Mouse (Mus musculus) intestine, embryonic 16.5 days (tissue): ENCODE data around the gene Igdcc4. TPM values are rescaled to one million over a fixed set of nuclear protein-coding genes. Genes with fewer than 3 reads are reported as not detected.
A peak's percentile ranks its signal among the peaks of the same experiment; 100 is the strongest.

Experiments used
- ATAC-seq: fragments of 200-750 bp; cut with Nextera tagmentation; 2 replicates; pipeline ENCODE4 v1.8.0; 2017; ENCODE audit warnings: moderate TSS enrichment, moderate library complexity
- H3K27ac ChIP-seq: fragments of 300-500 bp; sonication (generic); 2 replicates; pipeline ENCODE4 v1.5.1; 2014; ENCODE audit warnings: mild to moderate bottlenecking, low read length
- H3K27me3 ChIP-seq: fragments of 300-500 bp; sonication (generic); replicated peaks from 2 replicates; pipeline ENCODE4 v1.6.1; 2014; ENCODE audit warnings: low read length, control low read depth, mixed read lengths; ENCODE audit not compliant: control insufficient read depth, insufficient read depth
- H3K36me3 ChIP-seq: fragments of 300-500 bp; sonication (generic); 2 replicates; pipeline ENCODE4 v1.6.1; 2014; ENCODE audit warnings: low read length, control low read depth; ENCODE audit not compliant: control insufficient read depth, insufficient read depth
- H3K4me1 ChIP-seq: fragments of 300-500 bp; sonication (generic); 2 replicates; pipeline ENCODE4 v1.6.1; 2014; ENCODE audit warnings: low read length, control low read depth, mixed read lengths; ENCODE audit not compliant: control insufficient read depth, insufficient read depth
- H3K4me2 ChIP-seq: fragments of 300-500 bp; sonication (generic); 2 replicates; pipeline ENCODE4 v1.6.1; 2014; ENCODE audit warnings: low read depth, low read length, control low read depth
- H3K4me3 ChIP-seq: fragments of 300-500 bp; sonication (generic); 2 replicates; pipeline ENCODE4 v1.5.1; 2014; ENCODE audit warnings: mild to moderate bottlenecking, low read length
- H3K9ac ChIP-seq: fragments of 300-500 bp; sonication (generic); 2 replicates; pipeline ENCODE4 v1.6.1; 2014; ENCODE audit warnings: low read depth, low read length
- H3K9me3 ChIP-seq: fragments of 300-500 bp; sonication (generic); 2 replicates; pipeline ENCODE4 v1.6.1; 2016; ENCODE audit warnings: low read length, control low read depth; ENCODE audit not compliant: control insufficient read depth
- WGBS: fragments of 180-500 bp; shearing (Covaris S2); extraction: QIAGEN DNeasy Blood & Tissue Kit; methylation state at CpG from one replicate; pipeline ENCODE4 v1.1.7; 2014; 5-methylcytosine and 5-hydroxymethylcytosine counted together
- polyA plus RNA-seq: library from polyadenylated mRNA; unstranded; fragments of >200 nt; fragmentation: Nextera tagmentation; extraction: Ambion mirVana; gene quantifications from 2 replicates; pipeline ENCODE4 v1.2.1, GENCODE M21; 2015

Igdcc4 gene
- polyA plus RNA-seq, 1 experiment from 2014 or later, result 13.0 TPM

DNA sequence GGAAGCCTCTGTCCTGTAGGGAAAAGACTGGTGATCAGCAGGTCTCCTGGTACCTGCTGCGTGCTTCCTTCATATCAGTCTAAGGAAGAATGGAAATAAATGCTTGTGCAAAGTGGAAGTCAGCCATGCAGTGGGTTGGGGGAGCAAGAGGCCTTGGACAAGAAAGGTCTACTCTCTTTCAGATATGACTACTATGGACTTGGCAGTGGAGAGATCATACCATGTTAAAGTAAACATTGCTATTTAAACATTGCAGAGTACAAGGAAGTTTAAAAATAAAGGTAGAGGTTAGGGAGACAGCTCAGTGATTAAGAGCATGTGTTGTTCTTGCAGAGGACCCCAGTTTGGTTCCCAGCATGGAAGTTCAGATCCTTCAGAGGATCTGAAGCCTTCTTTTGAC lies 6.6 kb downstream of the Igdcc4 start:
- Histone ChIP-seq H3K4me1 (peaks cover 43% of the 10 kb centered on the region), H3K27ac (peak overlapping the region; percentile 86)
- peak; percentile 32; the same call in 1 of the 2 replicates for ATAC-seq

DNA sequence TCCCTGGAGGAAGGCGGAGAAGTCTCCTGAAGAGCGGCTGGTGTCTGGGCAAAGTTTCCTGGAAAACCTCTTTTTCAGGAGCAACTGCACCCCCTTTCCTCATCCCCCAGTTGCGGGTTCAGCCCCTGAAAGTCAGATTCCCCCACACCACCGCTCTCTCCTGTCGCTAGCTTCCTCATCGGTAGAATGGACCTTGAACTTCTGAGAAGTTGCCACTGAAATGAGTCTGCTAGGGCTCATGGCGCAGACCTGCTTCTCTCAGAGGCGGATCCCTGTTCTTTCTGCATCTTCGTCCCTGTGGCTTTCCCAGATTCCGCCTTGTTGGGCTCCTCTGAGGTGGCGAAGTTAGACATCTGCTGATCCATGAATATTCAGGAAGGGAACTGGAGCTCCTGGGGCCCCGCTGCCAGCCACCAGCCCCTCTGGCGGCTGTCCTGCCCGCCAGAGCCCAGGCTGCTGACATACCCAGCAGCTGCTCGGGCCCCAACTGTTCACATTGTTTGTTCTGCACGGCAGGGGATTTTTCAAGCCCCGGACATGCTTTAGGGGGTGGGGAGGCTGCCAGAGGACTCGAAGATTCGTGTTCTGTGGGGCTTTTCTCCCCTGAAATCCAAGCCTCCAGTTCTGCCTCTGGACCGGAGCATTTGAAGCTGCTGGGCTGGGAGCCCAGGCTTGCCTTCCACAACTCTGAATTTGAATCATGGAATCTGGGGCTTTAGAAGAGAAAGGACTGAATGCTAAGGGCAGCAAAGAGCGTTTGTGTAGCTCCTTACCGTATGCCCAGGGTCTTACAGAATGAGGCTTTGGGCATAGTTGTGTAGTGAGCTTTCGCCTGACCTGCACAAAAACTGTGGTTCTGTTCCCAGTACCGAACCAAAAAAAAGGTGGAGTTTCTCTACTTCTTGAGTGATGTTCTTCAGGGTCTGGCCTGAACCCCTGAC lies 8.1 kb downstream of the Igdcc4 start:
- Histone ChIP-seq H3K4me2 (peak overlapping the region; percentile 44), H3K9me3 (no peaks in the 10 kb centered on the region), H3K9ac (peak overlapping the region; percentile 37), H3K4me1 (peaks cover 30% of the 10 kb centered on the region), H3K27ac (peak overlapping the region; percentile 86), H3K27me3 (no peaks in the 10 kb centered on the region), H3K4me3 (peak overlapping the region; percentile 2), H3K36me3 (no peaks in the 10 kb centered on the region)
- ATAC-seq, result peak; percentile 80
- WGBS, result 16% methylated on average over 24 of the region's 24 CpGs

More for the DNA sequence above, 6.6 kb downstream of the Igdcc4 start:
- Histone ChIP-seq H3K4me3 (no peak overlapping the region), H3K4me2 (no peak overlapping the region), H3K9me3 (no peaks in the 10 kb centered on the region), H3K9ac (no peak overlapping the region), H3K36me3 (no peaks in the 10 kb centered on the region), H3K27me3 (no peaks in the 10 kb centered on the region)
- WGBS, result 34% methylated on average over 1 of the region's 1 CpGs

- H3K4me1 ChIP-seq, result peaks cover 25% of the 10 kb centered on the region
- no peak overlapping the region for H3K4me3 ChIP-seq
- ATAC-seq, result no peak
- no peak overlapping the region for H3K9ac ChIP-seq
- H3K4me2 ChIP-seq, result no peak overlapping the region
- no peaks in the 10 kb centered on the region for H3K27me3 ChIP-seq
- H3K9me3 ChIP-seq, result no peaks in the 10 kb centered on the region
- WGBS, result 83% methylated on average over 5 of the region's 5 CpGs
- no peaks in the 10 kb centered on the region for H3K36me3 ChIP-seq
- no peak overlapping the region for H3K27ac ChIP-seq
Observed at GRCm38 (mm10) chr9:65111698-65112097, 10.4 kb downstream of the Igdcc4 start.

DNA sequence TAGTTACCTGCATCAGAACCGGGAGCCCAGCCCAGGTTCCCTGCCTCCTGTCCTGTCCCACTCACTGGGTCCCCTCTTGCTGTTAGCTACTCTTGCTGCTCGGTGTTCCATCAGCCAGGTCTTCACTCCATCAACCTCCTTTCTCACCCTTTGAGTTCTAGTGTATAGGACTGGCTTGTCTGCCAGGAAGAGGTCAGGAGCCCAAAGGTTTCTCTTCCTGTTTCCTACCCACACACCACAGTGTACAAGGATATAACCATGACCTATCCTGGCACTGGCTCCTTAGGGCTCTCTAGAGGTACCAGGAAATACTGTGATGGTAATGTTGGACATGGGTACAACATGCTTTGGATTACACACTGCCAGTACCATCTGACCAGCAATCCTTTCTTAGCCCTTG lies 12.4 kb downstream of the Igdcc4 start:
- Histone ChIP-seq H3K9ac (no peak overlapping the region), H3K4me1 (peaks cover 11% of the 10 kb centered on the region), H3K27ac (no peak overlapping the region), H3K36me3 (no peaks in the 10 kb centered on the region), H3K4me2 (no peak overlapping the region), H3K4me3 (no peak overlapping the region), H3K9me3 (no peaks in the 10 kb centered on the region), H3K27me3 (no peaks in the 10 kb centered on the region)
- WGBS, result 95% methylated on average over 2 of the region's 2 CpGs
- ATAC-seq, result no peak

GRCm38 (mm10) chr9:65115891-65116290 lies 14.6 kb downstream of the Igdcc4 start:
- Histone ChIP-seq H3K36me3 (no peaks in the 10 kb centered on the region), H3K4me2 (no peak overlapping the region), H3K27ac (no peak overlapping the region), H3K4me1 (no peaks in the 10 kb centered on the region), H3K9me3 (no peaks in the 10 kb centered on the region), H3K4me3 (no peak overlapping the region), H3K27me3 (no peaks in the 10 kb centered on the region), H3K9ac (no peak overlapping the region)
- WGBS, result 69% methylated on average over 2 of the region's 2 CpGs
- ATAC-seq, result no peak

- Histone ChIP-seq H3K27ac (no peak overlapping the region), H3K4me1 (no peaks in the 10 kb centered on the region), H3K36me3 (no peaks in the 10 kb centered on the region), H3K27me3 (no peaks in the 10 kb centered on the region), H3K9me3 (no peaks in the 10 kb centered on the region), H3K9ac (no peak overlapping the region), H3K4me2 (no peak overlapping the region), H3K4me3 (no peak overlapping the region)
- WGBS, result 69% methylated on average over 2 of the region's 2 CpGs
- no peak for ATAC-seq
Observed at GRCm38 (mm10) chr9:65117516-65117915, 16.2 kb downstream of the Igdcc4 start.

DNA sequence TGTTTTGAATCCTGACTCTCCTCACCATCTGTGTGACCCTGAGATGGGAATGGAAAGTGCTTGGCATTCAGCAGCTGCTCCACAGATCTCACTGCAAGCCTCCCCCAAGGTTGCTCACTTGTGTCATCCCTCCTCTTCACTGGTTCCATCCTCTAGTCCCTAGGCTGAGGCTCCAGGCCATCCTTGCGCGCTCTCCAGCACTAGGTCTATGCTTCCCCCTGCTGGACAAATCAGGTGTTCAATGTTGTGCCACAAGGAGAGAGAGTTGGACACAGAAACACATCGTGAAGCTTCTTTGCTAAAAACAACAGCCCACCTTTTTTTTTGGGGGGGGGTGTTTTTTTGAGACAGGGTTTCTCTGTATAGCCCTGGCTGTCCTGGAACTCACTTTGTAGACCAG lies 19.6 kb downstream of the Igdcc4 start:
- Histone ChIP-seq H3K9ac (no peak overlapping the region), H3K4me2 (no peak overlapping the region), H3K9me3 (no peaks in the 10 kb centered on the region), H3K36me3 (0 out of 2 replicates have a peak, but pooled peaks cover 3% of the 10 kb centered on the region), H3K27me3 (no peaks in the 10 kb centered on the region), H3K27ac (no peak overlapping the region), H3K4me3 (no peak overlapping the region), H3K4me1 (peaks cover 4% of the 10 kb centered on the region; the same call in 1 of the 2 replicates)
- ATAC-seq, result peak; percentile 67
- 9% methylated on average over 3 of the region's 3 CpGs for WGBS

DNA sequence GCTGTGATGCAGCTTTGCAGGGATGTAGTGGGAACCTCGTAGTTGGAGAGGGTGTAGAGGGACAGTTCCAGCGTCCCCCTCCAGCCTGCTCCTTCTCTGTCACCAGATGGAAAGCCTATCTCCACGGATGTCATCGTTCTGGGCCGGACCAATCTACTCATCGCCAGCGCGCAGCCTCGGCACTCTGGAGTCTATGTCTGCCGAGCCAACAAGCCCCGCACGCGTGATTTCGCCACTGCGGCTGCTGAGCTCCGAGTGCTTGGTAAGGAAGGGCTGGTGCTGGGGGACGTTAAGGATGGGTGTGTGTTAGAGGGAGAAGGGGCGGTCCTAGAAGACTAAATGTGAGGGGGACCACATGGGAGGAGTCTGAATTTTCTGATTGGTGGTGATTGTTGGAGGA lies 21.3 kb downstream of the Igdcc4 start:
- Histone ChIP-seq H3K9me3 (no peaks in the 10 kb centered on the region), H3K4me2 (no peak overlapping the region), H3K27ac (no peak overlapping the region), H3K9ac (no peak overlapping the region), H3K4me3 (no peak overlapping the region), H3K4me1 (peaks cover 4% of the 10 kb centered on the region; the same call in 1 of the 2 replicates), H3K27me3 (no peaks in the 10 kb centered on the region), H3K36me3 (peaks cover 9% of the 10 kb centered on the region; the same call in 1 of the 2 replicates)
- 50% methylated on average over 18 of the region's 18 CpGs for WGBS
- no peak for ATAC-seq

GRCm38 (mm10) chr9:65123552-65124168 lies 22.4 kb downstream of the Igdcc4 start:
- H3K36me3 ChIP-seq, result peaks cover 9% of the 10 kb centered on the region; the same call in 1 of the 2 replicates
- 12% methylated on average over 48 of the region's 48 CpGs for WGBS
- H3K9me3 ChIP-seq, result no peaks in the 10 kb centered on the region
- peak overlapping the region; percentile 50 for H3K9ac ChIP-seq
- no peak overlapping the region for H3K27ac ChIP-seq
- peak overlapping the region; percentile 39 for H3K4me3 ChIP-seq
- H3K4me2 ChIP-seq, result peak overlapping the region; percentile 72
- H3K4me1 ChIP-seq, result peaks cover 4% of the 10 kb centered on the region; the same call in 1 of the 2 replicates
- no peaks in the 10 kb centered on the region for H3K27me3 ChIP-seq
- ATAC-seq, result peak; percentile 47; the same call in 1 of the 2 replicates
